Mouse (Mus musculus): ENCODE data around the gene Dhx40. TPM values are rescaled to one million over a fixed set of nuclear protein-coding genes. Genes with fewer than 3 reads are reported as not detected.
"Not testable (repeated sequence)": the region's sequence is repeated elsewhere in the genome, so short reads cannot be mapped to it uniquely, and the experiment has no call there.

Dhx40 gene
- polyA plus RNA-seq, 1 experiment from 2014 or later, result 19.5 TPM

GRCm38 (mm10) chr11:86751010-86751409 is 56.5 kb downstream of the Dhx40 start:
- no peak for DNase-seq (ENCODE audit: low spot score)
- Histone ChIP-seq H3K36me3 (ENCODE audit: control insufficient read depth, insufficient read depth, low read length) (no peaks in the 10 kb centered on the region), H3K4me1 (replicated peaks; ENCODE audit: control insufficient read depth, insufficient read depth, low read length) (peaks cover 32% of the 10 kb centered on the region), H3K4me3 (ENCODE audit: low read depth, low read length) (no peak overlapping the region), H3K9ac (ENCODE audit: low read length) (no peak overlapping the region), H3K9me3 (ENCODE audit: control insufficient read depth, low read length) (no peaks in the 10 kb centered on the region), H3K27ac (ENCODE audit: low read depth) (no peak overlapping the region), H3K27me3 (replicated peaks; ENCODE audit: control insufficient read depth, insufficient read depth, low read length) (no peaks in the 10 kb centered on the region), H3K4me2 (ENCODE audit: low read length) (no peak overlapping the region)
- WGBS, result 95% methylated on average over 1 of the region's 1 CpGs
- no peak for ATAC-seq (replicated peaks; ENCODE audit: low FRiP score, low TSS enrichment, low read depth)

- ATAC-seq (replicated peaks; ENCODE audit: low FRiP score, low TSS enrichment, low read depth) (no peak), DNase-seq (ENCODE audit: low spot score) (no peak)
- H3K36me3 ChIP-seq (ENCODE audit: control insufficient read depth, insufficient read depth, low read length), result no peaks in the 10 kb centered on the region
- no peaks in the 10 kb centered on the region for H3K27me3 ChIP-seq (replicated peaks; ENCODE audit: control insufficient read depth, insufficient read depth, low read length)
- H3K4me1 ChIP-seq (replicated peaks; ENCODE audit: control insufficient read depth, insufficient read depth, low read length), result peaks cover 35% of the 10 kb centered on the region
- no peak overlapping the region for H3K4me2 ChIP-seq (ENCODE audit: low read length)
- no peak overlapping the region for H3K27ac ChIP-seq (ENCODE audit: low read depth)
- no peak overlapping the region for H3K9ac ChIP-seq (ENCODE audit: low read length)
- H3K4me3 ChIP-seq (ENCODE audit: low read depth, low read length), result no peak overlapping the region
- no peaks in the 10 kb centered on the region for H3K9me3 ChIP-seq (ENCODE audit: control insufficient read depth, low read length)
- WGBS, result 86% methylated on average over 3 of the region's 3 CpGs
Measured at GRCm38 (mm10) chr11:86749776-86750423, 57.6 kb downstream of the Dhx40 start.

- no peak overlapping the region for H3K4me2 ChIP-seq (ENCODE audit: low read length)
- H3K9ac ChIP-seq (ENCODE audit: low read length), result no peak overlapping the region
- no peaks in the 10 kb centered on the region for H3K27me3 ChIP-seq (replicated peaks; ENCODE audit: control insufficient read depth, insufficient read depth, low read length)
- no peaks in the 10 kb centered on the region for H3K36me3 ChIP-seq (ENCODE audit: control insufficient read depth, insufficient read depth, low read length)
- ATAC-seq (replicated peaks; ENCODE audit: low FRiP score, low TSS enrichment, low read depth) (no peak), DNase-seq (ENCODE audit: low spot score) (no peak)
- WGBS, result 66% methylated on average over 3 of the region's 3 CpGs
- H3K9me3 ChIP-seq (ENCODE audit: control insufficient read depth, low read length), result no peaks in the 10 kb centered on the region
- no peak overlapping the region for H3K4me3 ChIP-seq (ENCODE audit: low read depth, low read length)
- H3K27ac ChIP-seq (ENCODE audit: low read depth), result no peak overlapping the region
- H3K4me1 ChIP-seq (replicated peaks; ENCODE audit: control insufficient read depth, insufficient read depth, low read length), result peaks cover 24% of the 10 kb centered on the region
Measured at GRCm38 (mm10) chr11:86745634-86746404, 61.7 kb downstream of the Dhx40 start.

GRCm38 (mm10) chr11:86742605-86743004 is 64.9 kb downstream of the Dhx40 start:
- Histone ChIP-seq H3K27me3 (replicated peaks; ENCODE audit: control insufficient read depth, insufficient read depth, low read length) (no peaks in the 10 kb centered on the region), H3K9ac (ENCODE audit: low read length) (no peak overlapping the region), H3K4me3 (ENCODE audit: low read depth, low read length) (no peak overlapping the region), H3K9me3 (ENCODE audit: control insufficient read depth, low read length) (no peaks in the 10 kb centered on the region), H3K36me3 (ENCODE audit: control insufficient read depth, insufficient read depth, low read length) (no peaks in the 10 kb centered on the region), H3K4me1 (replicated peaks; ENCODE audit: control insufficient read depth, insufficient read depth, low read length) (peaks cover 9% of the 10 kb centered on the region), H3K4me2 (ENCODE audit: low read length) (no peak overlapping the region), H3K27ac (ENCODE audit: low read depth) (no peak overlapping the region)
- ATAC-seq (replicated peaks; ENCODE audit: low FRiP score, low TSS enrichment, low read depth) (no peak), DNase-seq (ENCODE audit: low spot score) (no peak)
- WGBS, result 51% methylated on average over 2 of the region's 2 CpGs

GRCm38 (mm10) chr11:86741505-86741904 is 66.0 kb downstream of the Dhx40 start:
- H3K4me3 ChIP-seq (ENCODE audit: low read depth, low read length), result no peak overlapping the region
- WGBS, result 93% methylated on average over 5 of the region's 5 CpGs
- no peaks in the 10 kb centered on the region for H3K27me3 ChIP-seq (replicated peaks; ENCODE audit: control insufficient read depth, insufficient read depth, low read length)
- H3K9me3 ChIP-seq (ENCODE audit: control insufficient read depth, low read length), result no peaks in the 10 kb centered on the region
- H3K4me2 ChIP-seq (ENCODE audit: low read length), result no peak overlapping the region
- peaks cover 9% of the 10 kb centered on the region for H3K4me1 ChIP-seq (replicated peaks; ENCODE audit: control insufficient read depth, insufficient read depth, low read length)
- ATAC-seq (replicated peaks; ENCODE audit: low FRiP score, low TSS enrichment, low read depth) (no peak), DNase-seq (ENCODE audit: low spot score) (no peak)
- H3K27ac ChIP-seq (ENCODE audit: low read depth), result no peak overlapping the region
- H3K9ac ChIP-seq (ENCODE audit: low read length), result no peak overlapping the region
- peaks cover 3% of the 10 kb centered on the region for H3K36me3 ChIP-seq (ENCODE audit: control insufficient read depth, insufficient read depth, low read length)

- Histone ChIP-seq H3K9ac (ENCODE audit: low read length) (no peak overlapping the region), H3K4me1 (replicated peaks; ENCODE audit: control insufficient read depth, insufficient read depth, low read length) (no peaks in the 10 kb centered on the region), H3K27ac (ENCODE audit: low read depth) (no peak overlapping the region), H3K4me3 (ENCODE audit: low read depth, low read length) (no peak overlapping the region), H3K27me3 (replicated peaks; ENCODE audit: control insufficient read depth, insufficient read depth, low read length) (no peaks in the 10 kb centered on the region), H3K36me3 (ENCODE audit: control insufficient read depth, insufficient read depth, low read length) (peaks cover 23% of the 10 kb centered on the region), H3K9me3 (ENCODE audit: control insufficient read depth, low read length) (no peaks in the 10 kb centered on the region), H3K4me2 (ENCODE audit: low read length) (no peak overlapping the region)
- 70% methylated on average over 2 of the region's 2 CpGs for WGBS
- ATAC-seq (replicated peaks; ENCODE audit: low FRiP score, low TSS enrichment, low read depth) (no peak), DNase-seq (ENCODE audit: low spot score) (no peak)
Measured at GRCm38 (mm10) chr11:86739470-86739869, 68.1 kb downstream of the Dhx40 start.

GRCm38 (mm10) chr11:86738956-86739355 is 68.6 kb downstream of the Dhx40 start:
- no peaks in the 10 kb centered on the region for H3K9me3 ChIP-seq (ENCODE audit: control insufficient read depth, low read length)
- H3K27me3 ChIP-seq (replicated peaks; ENCODE audit: control insufficient read depth, insufficient read depth, low read length), result no peaks in the 10 kb centered on the region
- peaks cover 27% of the 10 kb centered on the region for H3K36me3 ChIP-seq (ENCODE audit: control insufficient read depth, insufficient read depth, low read length)
- peak; percentile 68; the same call in 1 of the 2 replicates for ATAC-seq (replicated peaks; ENCODE audit: low FRiP score, low TSS enrichment, low read depth)
- no peak overlapping the region for H3K27ac ChIP-seq (ENCODE audit: low read depth)
- no peak for DNase-seq (ENCODE audit: low spot score)
- no peak overlapping the region for H3K4me3 ChIP-seq (ENCODE audit: low read depth, low read length)
- no peaks in the 10 kb centered on the region; the same call in 1 of the 2 replicates for H3K4me1 ChIP-seq (replicated peaks; ENCODE audit: control insufficient read depth, insufficient read depth, low read length)
- no peak overlapping the region for H3K9ac ChIP-seq (ENCODE audit: low read length)
- no peak overlapping the region for H3K4me2 ChIP-seq (ENCODE audit: low read length)
- WGBS, result 70% methylated on average over 1 of the region's 1 CpGs

GRCm38 (mm10) chr11:86738308-86738707 is 69.2 kb downstream of the Dhx40 start:
- not testable (repeated sequence) for H3K4me2 ChIP-seq (ENCODE audit: low read length); H3K4me3 ChIP-seq (ENCODE audit: low read depth, low read length); H3K9ac ChIP-seq (ENCODE audit: low read length); H3K9me3 ChIP-seq (ENCODE audit: control insufficient read depth, low read length); ATAC-seq (replicated peaks; ENCODE audit: low FRiP score, low TSS enrichment, low read depth); DNase-seq (ENCODE audit: low spot score); H3K27me3 ChIP-seq (replicated peaks; ENCODE audit: control insufficient read depth, insufficient read depth, low read length); H3K4me1 ChIP-seq (replicated peaks; ENCODE audit: control insufficient read depth, insufficient read depth, low read length); H3K27ac ChIP-seq (ENCODE audit: low read depth)
- WGBS, result 93% methylated on average over 1 of the region's 1 CpGs
- peaks cover 34% of the 10 kb centered on the region for H3K36me3 ChIP-seq (ENCODE audit: control insufficient read depth, insufficient read depth, low read length)
